Mouse (Mus musculus): Measurements from ENCODE around the gene Alkbh5.

DNA sequence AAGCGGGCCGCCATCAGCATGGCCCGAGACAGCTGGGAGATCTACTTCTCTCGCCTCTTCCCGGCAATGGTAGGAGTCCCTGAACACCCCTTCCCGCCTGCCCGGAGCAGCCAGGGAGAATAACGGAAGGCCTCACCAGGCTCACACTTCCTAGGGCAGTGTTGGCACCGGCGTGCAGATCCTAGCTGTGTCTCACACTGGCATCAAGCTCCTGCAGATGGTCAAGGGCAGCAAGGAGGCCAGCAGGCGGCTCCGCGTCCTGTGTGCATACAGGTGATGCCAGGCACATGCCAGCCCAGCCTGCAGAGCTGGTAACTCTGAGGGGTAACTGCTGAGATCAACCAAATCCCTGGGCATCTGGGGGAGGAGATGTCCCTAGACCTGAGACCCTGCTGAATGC is 28.9 kb upstream of the Alkbh5 start:
- TF ChIP-seq CTCF (IDR thresholded peaks at IDR 0.05; ENCODE audit: low read depth) (no peak), EP300 (IDR thresholded peaks at IDR 0.05; ENCODE audit: low read depth) (no peak)
